Mouse (Mus musculus): Measurements from ENCODE around the gene Fbxo31.

- no peak for TF ChIP-seq POLR2A (IDR thresholded peaks at IDR 0.05; ENCODE audit: borderline replicate concordance, extremely low read depth, insufficient read depth, insufficient read length, poor library complexity, severe bottlenecking)
- no peak for TF ChIP-seq CTCF (IDR thresholded peaks at IDR 0.05; ENCODE audit: borderline replicate concordance, extremely low read depth, insufficient read depth, insufficient read length)
These were observed 51.6 kb downstream of the Fbxo31 start for GRCm38 (mm10) chr8:121526811-121527550.

Data from brain, embryonic 14.5 days (tissue).